Mouse (Mus musculus) kidney, adult 2 months (tissue): ENCODE results near the gene Slc30a9. TPM values are rescaled to one million over a fixed set of nuclear protein-coding genes. Genes with fewer than 3 reads are reported as not detected.

ENCODE experiments used
- DNase-seq: peaks from one replicate; pipeline ENCODE4 v3.0.0; 2021
- H3K27ac ChIP-seq: fragments of 200-500 bp; 2 replicates; pipeline ENCODE4 v1.5.1; 2012; ENCODE audit warnings: low read depth, low read length, control low read depth, inconsistent platforms; ENCODE audit not compliant: insufficient read depth
- H3K27me3 ChIP-seq: fragments of 200-500 bp; replicated peaks from 2 replicates; pipeline ENCODE4 v1.6.1; 2012; ENCODE audit warnings: mild to moderate bottlenecking, moderate library complexity, low read length, inconsistent platforms; ENCODE audit not compliant: control insufficient read depth, insufficient read depth
- H3K36me3 ChIP-seq: fragments of 200-500 bp; 2 replicates; pipeline ENCODE4 v1.6.1; 2012; ENCODE audit warnings: mild to moderate bottlenecking, moderate library complexity, low read length, inconsistent platforms; ENCODE audit not compliant: control insufficient read depth, insufficient read depth
- H3K4me1 ChIP-seq: fragments of 200-500 bp; 2 replicates; pipeline ENCODE4 v1.6.1; 2011; ENCODE audit warnings: low read length; ENCODE audit not compliant: control insufficient read depth, insufficient read depth
- H3K4me3 ChIP-seq: fragments of 200-500 bp; 2 replicates; pipeline ENCODE4 v1.5.1; 2011; ENCODE audit warnings: mild to moderate bottlenecking, low read depth, low read length, control low read depth; ENCODE audit not compliant: insufficient read depth
- CTCF ChIP-seq: fragments of 200-500 bp; conservative IDR thresholded peaks from 2 replicates; pipeline ENCODE4 v1.5.1; 2011; ENCODE audit warnings: low read depth, mild to moderate bottlenecking, control low read depth, low read length, moderate library complexity, mixed read lengths; ENCODE audit not compliant: insufficient read depth, insufficient read length
- POLR2A ChIP-seq: fragments of 200-500 bp; IDR thresholded peaks from one replicate; pipeline ENCODE4 v1.6.1; 2011; ENCODE audit warnings: low read depth, low read length, control low read depth
- WGBS: fragments of 180-500 bp; shearing (Covaris S2); methylation state at CpG from one replicate; pipeline ENCODE4 v1.1.7; 2018; 5-methylcytosine and 5-hydroxymethylcytosine counted together
- polyA plus RNA-seq: library from polyadenylated mRNA; depleted of rRNA; stranded (reverse); fragments of >200 nt; gene quantifications from 2 replicates; pipeline ENCODE4 v1.2.3, GENCODE M21; 2012

Gene Slc30a9
- polyA plus RNA-seq, 1 experiment = 55.8 TPM

- Histone ChIP-seq H3K4me1 (no peaks in the 10 kb centered on the region), H3K4me3 (no peak overlapping the region), H3K36me3 (no peaks in the 10 kb centered on the region), H3K27me3 (no peaks in the 10 kb centered on the region), H3K27ac (no peak overlapping the region)
- TF ChIP-seq CTCF = no peak
- TF ChIP-seq POLR2A = no peak
- no peak for DNase-seq
- 57% methylated on average over 8 of the region's 8 CpGs for WGBS
Observed at GRCm38 (mm10) chr5:67377044-67377621, 70.4 kb downstream of the Slc30a9 start.

- Histone ChIP-seq H3K27ac (no peak overlapping the region), H3K4me1 (no peaks in the 10 kb centered on the region), H3K4me3 (no peak overlapping the region), H3K27me3 (no peaks in the 10 kb centered on the region), H3K36me3 (no peaks in the 10 kb centered on the region)
- 92% methylated on average over 2 of the region's 2 CpGs for WGBS
- no peak for DNase-seq
- TF ChIP-seq CTCF (no peak), POLR2A (no peak)
Observed at GRCm38 (mm10) chr5:67381690-67382089, 74.9 kb downstream of the Slc30a9 start.

- Histone ChIP-seq H3K36me3 (no peaks in the 10 kb centered on the region), H3K4me1 (no peaks in the 10 kb centered on the region), H3K4me3 (no peak overlapping the region), H3K27me3 (no peaks in the 10 kb centered on the region), H3K27ac (no peak overlapping the region)
- WGBS = 54% methylated on average over 7 of the region's 7 CpGs
- TF ChIP-seq POLR2A (no peak), CTCF (no peak)
- DNase-seq = no peak
Observed at GRCm38 (mm10) chr5:67382556-67382955, 75.8 kb downstream of the Slc30a9 start.

GRCm38 (mm10) chr5:67393951-67394350 lies 87.2 kb downstream of the Slc30a9 start:
- no peak for DNase-seq
- no peak overlapping the region for H3K27ac ChIP-seq
- TF ChIP-seq CTCF = no peak
- no peak overlapping the region for H3K4me3 ChIP-seq
- no peaks in the 10 kb centered on the region for H3K4me1 ChIP-seq
- WGBS = 85% methylated on average over 6 of the region's 6 CpGs
- no peaks in the 10 kb centered on the region for H3K36me3 ChIP-seq
- no peaks in the 10 kb centered on the region for H3K27me3 ChIP-seq

GRCm38 (mm10) chr5:67395211-67395851 lies 88.6 kb downstream of the Slc30a9 start:
- WGBS = 72% methylated on average over 11 of the region's 11 CpGs
- Histone ChIP-seq H3K4me3 (no peak overlapping the region), H3K27me3 (no peaks in the 10 kb centered on the region), H3K36me3 (no peaks in the 10 kb centered on the region), H3K27ac (no peak overlapping the region), H3K4me1 (no peaks in the 10 kb centered on the region)
- no peak for TF ChIP-seq POLR2A
- no peak for TF ChIP-seq CTCF
- DNase-seq = no peak

- Histone ChIP-seq H3K27ac (no peak overlapping the region), H3K27me3 (no peaks in the 10 kb centered on the region), H3K4me1 (no peaks in the 10 kb centered on the region), H3K36me3 (no peaks in the 10 kb centered on the region), H3K4me3 (no peak overlapping the region)
- no peak for TF ChIP-seq CTCF
- TF ChIP-seq POLR2A = no peak
- DNase-seq = no peak
- 77% methylated on average over 14 of the region's 14 CpGs for WGBS
Observed at GRCm38 (mm10) chr5:67397186-67397585, 90.4 kb downstream of the Slc30a9 start.

- DNase-seq = no peak
- Histone ChIP-seq H3K4me1 (no peaks in the 10 kb centered on the region), H3K36me3 (no peaks in the 10 kb centered on the region), H3K27me3 (no peaks in the 10 kb centered on the region), H3K4me3 (no peak overlapping the region), H3K27ac (no peak overlapping the region)
- 46% methylated on average over 28 of the region's 28 CpGs for WGBS
- TF ChIP-seq CTCF = no peak
- TF ChIP-seq POLR2A = no peak
Observed at GRCm38 (mm10) chr5:67399876-67400607, 93.3 kb downstream of the Slc30a9 start.
